Mouse (Mus musculus) ovary, postnatal 14 days (tissue): Measurements from ENCODE around the gene Sfi1.
"Not testable (repeated sequence)": the region's sequence is repeated elsewhere in the genome, so short reads cannot be mapped to it uniquely, and the experiment has no call there.

Experiments
- DNase-seq: peaks from one replicate; pipeline ENCODE4 v3.0.0; 2022; ENCODE audit warnings: low spot score

Sfi1 gene

DNA sequence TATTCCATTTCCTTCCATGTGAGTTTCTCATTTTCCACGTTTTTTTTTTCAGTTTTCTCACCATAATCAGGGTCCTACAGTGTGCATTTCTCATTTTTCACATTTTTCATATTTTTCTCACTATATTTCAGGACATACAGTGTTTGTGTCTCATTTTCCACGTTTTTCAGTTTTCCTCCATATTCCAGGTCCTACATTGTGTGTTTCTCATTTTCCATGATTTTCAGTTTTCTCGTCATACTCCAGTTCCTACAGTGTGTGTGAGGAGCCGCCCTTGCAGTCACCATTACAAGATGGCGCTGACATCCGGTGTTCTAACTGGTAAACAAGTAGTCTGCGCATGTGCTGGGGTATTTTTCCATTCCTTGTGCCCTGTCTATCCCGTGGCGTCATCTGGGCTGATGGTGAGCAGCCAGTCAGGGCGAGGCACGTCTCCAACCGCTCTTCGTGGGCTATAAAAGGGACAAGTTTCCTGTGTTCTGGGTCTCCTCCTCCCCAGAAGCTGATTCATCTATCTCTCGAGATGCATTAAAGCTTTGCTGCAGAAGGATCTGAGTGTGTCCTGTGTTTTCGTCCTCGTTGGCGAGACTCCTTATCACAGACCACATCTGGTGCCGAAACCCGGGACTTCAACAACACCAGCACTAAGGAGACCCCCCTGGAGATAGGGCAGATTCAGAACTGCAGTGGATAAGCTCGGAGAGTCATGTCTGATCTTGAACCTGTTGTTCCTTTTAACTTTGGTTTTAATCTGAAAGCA is 88.6 kb downstream of the Sfi1 start:
- DNase-seq: not testable (repeated sequence)

DNA sequence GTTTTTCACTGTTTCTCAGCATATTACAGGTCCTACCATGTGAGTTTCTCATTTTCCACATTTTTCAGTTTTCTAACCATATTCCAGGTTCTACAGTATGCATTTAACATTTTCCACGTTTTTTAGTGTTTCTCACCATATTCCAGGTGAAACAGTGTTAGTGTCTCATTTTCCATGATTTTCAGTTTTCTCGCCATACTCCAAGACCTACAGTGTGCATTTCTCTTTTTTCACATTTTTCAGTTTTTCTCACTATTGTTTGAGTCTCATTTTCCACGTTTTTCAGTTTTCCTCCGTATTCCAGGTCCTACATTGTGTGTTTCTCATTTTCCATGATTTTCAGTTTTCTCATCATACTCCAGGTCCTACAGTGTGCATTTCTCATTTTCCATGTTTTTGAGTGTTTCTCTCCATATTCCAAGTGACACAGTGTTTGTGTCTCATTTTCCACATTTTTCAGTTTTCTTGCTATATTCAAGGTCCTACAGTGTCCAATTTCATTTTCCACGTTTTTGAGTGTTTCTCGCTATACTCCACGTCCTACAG is 89.6 kb downstream of the Sfi1 start:
- DNase-seq: no peak

DNA sequence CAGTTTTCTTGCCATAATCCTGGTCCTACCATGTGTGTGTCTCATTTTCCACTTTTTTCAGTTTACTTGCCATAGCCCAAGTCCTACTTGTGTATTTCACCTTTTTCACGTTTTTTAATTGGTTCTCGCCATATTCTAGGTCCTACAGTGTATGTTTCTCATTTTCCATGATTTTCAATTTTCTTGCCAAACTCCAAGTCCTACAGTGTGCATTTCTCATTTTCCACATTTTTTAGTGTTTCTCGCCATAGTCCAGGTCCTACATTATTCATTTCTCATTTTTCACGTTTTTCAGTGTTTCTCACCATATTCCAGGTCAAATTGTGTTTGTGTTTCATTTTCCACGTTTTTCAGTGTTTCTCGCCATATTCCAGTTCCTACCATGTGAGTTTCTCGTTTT is 90.6 kb downstream of the Sfi1 start:
- not testable (repeated sequence) for DNase-seq

DNA sequence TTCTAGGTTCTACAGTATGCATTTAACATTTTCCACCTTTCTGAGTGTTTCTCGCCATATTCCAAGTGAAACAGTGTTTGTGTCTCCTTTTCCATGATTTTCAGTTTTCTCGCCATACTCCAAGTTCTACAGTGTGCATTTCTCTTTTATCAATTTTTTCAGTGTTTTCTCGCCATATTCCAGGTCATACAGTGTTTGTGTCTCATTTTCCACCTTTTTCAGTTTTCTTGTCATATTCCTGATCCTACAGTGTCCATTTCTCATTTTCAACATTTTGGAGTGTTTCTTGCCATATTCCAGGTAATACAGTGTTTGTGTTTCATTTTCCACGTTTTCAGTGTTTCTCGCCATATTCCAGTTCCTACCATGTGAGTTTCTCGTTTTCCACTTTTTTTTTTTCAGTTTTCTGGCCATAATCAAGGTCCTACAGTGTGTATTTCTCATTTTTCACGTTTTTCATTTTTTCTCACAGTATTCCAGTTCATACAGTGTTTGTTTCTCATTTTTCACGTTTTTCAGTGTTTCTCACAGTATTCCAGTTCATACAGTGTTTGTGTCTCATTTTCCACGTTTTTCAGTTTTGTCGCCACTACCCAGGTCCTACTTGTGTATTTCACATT is 91.3 kb downstream of the Sfi1 start:
- no peak for DNase-seq

DNA sequence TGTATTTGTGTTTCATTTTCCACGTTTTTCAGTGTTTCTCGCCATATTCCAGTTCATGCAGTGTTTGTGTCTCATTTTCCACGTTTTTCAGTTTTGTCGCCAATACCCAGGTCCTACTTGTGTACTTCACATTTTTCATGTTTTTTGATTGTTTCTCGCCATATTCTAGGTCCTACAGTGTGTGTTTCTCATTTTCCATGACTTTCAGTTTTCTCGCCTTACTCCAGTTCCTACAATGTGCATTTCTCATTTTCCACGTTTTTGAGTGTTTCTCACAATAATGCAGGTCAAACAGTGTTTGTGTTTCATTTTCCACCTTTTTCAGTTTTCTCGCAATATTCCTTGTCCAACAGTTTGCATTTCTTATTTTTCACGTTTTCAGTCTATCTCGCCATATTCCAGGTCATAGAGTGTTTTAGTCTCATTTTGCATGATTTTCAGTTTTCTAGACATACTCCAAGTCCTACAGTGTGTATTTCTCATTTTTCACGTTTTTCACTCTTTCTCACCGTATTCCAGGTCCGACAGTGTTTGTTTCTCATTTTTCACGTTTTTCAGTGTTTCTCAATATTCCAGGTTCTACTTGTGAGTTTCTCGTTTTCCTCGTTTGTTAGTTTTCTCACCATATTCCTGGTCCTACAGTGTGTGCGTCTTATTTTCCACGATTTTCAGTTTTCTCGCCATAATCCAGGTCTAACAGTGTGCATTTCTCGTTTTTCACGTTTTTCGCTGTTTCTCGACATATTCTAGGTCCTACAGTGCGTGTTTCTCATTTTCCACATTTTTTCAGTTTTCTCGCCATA is 92.0 kb downstream of the Sfi1 start:
- no peak for DNase-seq

DNA sequence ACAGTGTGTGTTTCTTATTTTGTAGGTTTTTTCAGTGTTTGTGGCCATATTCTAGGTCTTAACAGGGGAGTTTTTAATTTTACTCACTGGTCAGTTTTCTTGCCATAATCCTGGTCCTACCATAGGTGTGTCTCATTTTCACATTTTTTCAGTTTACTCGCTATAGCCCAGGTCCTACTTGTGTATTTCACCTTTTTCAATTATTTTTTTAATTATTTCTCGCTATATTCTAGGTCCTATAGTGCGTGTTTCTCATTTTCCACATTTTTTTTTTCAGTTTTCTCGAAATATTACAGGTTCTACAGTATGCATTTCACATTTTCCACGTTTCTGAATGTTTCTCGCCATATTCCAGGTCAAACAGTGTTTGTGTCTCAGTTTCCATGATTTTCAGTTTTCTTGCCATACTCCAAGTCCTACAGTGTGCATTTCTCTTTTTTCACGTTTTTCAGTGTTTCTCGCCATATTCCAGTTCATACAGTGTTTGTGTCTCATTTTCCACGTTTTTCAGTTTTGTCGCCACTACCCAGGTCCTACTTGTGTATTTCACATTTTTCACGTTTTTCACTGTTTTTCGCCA is 93.1 kb downstream of the Sfi1 start:
- not testable (repeated sequence) for DNase-seq
